Mouse (Mus musculus) stomach, embryonic 16.5 days (tissue): ENCODE data around the gene Parp1. TPM values are rescaled to one million over a fixed set of nuclear protein-coding genes. Genes with fewer than 3 reads are reported as not detected.

ENCODE experiments used
- ATAC-seq: fragments of 200-750 bp; cut with Nextera tagmentation; 2 replicates; pipeline ENCODE4 v1.8.0; 2017; ENCODE audit warnings: moderate number of reproducible peaks, moderate TSS enrichment; ENCODE audit not compliant: insufficient read depth, low FRiP score
- H3K27ac ChIP-seq: fragments of 300-500 bp; sonication (generic); 2 replicates; pipeline ENCODE4 v1.5.1; 2014; ENCODE audit warnings: low read length
- H3K27me3 ChIP-seq: fragments of 300-500 bp; sonication (generic); 2 replicates; pipeline ENCODE4 v1.6.1; 2014; ENCODE audit warnings: low read length, control low read depth, mixed read lengths; ENCODE audit not compliant: control insufficient read depth, insufficient read depth
- H3K36me3 ChIP-seq: fragments of 300-500 bp; sonication (generic); 2 replicates; pipeline ENCODE4 v1.6.1; 2014; ENCODE audit warnings: low read length; ENCODE audit not compliant: control insufficient read depth, insufficient read depth
- H3K4me1 ChIP-seq: fragments of 300-500 bp; sonication (generic); 2 replicates; pipeline ENCODE4 v1.6.1; 2014; ENCODE audit warnings: low read length, control low read depth, mixed read lengths; ENCODE audit not compliant: control insufficient read depth, insufficient read depth
- H3K4me2 ChIP-seq: fragments of 300-500 bp; sonication (generic); 2 replicates; pipeline ENCODE4 v1.6.1; 2014; ENCODE audit warnings: low read depth, low read length, mixed read lengths
- H3K4me3 ChIP-seq: fragments of 300-500 bp; sonication (generic); replicated peaks from 2 replicates; pipeline ENCODE4 v1.5.1; 2014; ENCODE audit warnings: mild to moderate bottlenecking, low read length
- H3K9ac ChIP-seq: fragments of 300-500 bp; sonication (generic); 2 replicates; pipeline ENCODE4 v1.6.1; 2014; ENCODE audit warnings: low read length
- H3K9me3 ChIP-seq: fragments of 300-500 bp; sonication (generic); replicated peaks from 2 replicates; pipeline ENCODE4 v1.6.1; 2016; ENCODE audit warnings: low read length, control low read depth; ENCODE audit not compliant: control insufficient read depth
- WGBS: fragments of 180-500 bp; shearing (Covaris S2); extraction: QIAGEN DNeasy Blood & Tissue Kit; methylation state at CpG from one replicate; pipeline ENCODE4 v1.1.7; 2014; 5-methylcytosine and 5-hydroxymethylcytosine counted together
- microRNA-seq: library from miRNA; unstranded; fragments of <30 nt; microRNA quantifications from one replicate; pipeline ENCODE4, GENCODE M21; 2016
- polyA plus RNA-seq: library from polyadenylated mRNA; unstranded; fragments of >200 nt; fragmentation: Nextera tagmentation; extraction: Ambion mirVana; gene quantifications from 2 replicates; pipeline ENCODE4 v1.2.1, GENCODE M21; 2015

The Parp1 gene
- polyA plus RNA-seq, 1 experiment from 2014 or later, result 105 TPM

DNA sequence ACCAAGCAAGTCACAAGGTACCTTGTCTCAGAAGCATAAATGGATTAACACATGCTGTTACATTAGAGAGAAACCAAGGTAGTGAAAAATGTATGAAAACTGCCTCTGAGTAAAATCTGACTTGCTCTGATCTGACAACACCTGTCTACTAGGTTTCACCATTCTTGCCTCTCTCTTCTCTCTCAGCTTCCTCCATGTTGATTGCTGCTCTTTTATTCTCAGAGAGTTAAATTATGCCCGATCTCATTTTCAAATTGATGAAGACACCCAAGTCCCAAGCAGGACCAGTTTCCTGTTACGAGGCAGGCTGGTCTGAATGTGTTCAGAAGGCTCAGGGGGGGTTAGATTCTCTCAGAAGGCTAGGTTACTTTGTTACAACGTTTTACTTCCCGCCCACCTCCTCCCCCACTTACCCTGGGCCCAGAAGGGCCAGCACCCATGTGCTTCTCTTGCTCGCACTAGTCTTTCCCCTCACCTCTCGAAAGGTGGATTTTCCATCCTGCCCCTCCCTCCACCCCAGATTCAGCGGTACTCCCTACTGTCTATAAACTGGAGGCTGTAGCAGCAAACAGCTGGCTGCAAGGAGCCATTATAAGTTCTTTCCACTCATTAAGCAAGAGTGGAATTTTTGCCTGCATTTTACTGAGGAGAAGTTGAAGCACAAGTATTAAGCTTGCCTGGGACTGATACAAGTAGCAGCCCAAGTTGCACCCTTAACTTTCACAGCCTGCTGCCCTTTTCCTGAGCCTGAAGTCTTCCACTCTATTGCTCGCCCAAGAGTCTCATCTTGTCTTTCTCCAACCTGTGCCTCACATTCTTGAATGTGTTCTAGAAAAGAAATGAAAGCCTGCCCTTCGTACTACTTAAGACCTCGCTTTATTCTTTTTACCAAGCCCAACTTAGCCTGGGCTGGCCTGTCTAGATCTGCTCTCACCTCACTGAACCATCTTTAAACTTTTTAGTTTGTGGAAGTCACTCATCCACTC lies 71.0 kb downstream of the Parp1 start:
- H3K27me3 ChIP-seq, result no peaks in the 10 kb centered on the region
- peaks cover 19% of the 10 kb centered on the region for H3K4me1 ChIP-seq
- peak overlapping the region; percentile 90; the same call in 1 of the 2 replicates for H3K27ac ChIP-seq
- peaks cover 4% of the 10 kb centered on the region; the same call in 1 of the 2 replicates for H3K36me3 ChIP-seq
- ATAC-seq, result no peak
- H3K4me3 ChIP-seq, result peak overlapping the region; percentile 83
- H3K4me2 ChIP-seq, result peak overlapping the region; percentile 84
- 52% methylated on average over 10 of the region's 10 CpGs for WGBS
- H3K9me3 ChIP-seq, result no peaks in the 10 kb centered on the region
- peak overlapping the region; percentile 94 for H3K9ac ChIP-seq

DNA sequence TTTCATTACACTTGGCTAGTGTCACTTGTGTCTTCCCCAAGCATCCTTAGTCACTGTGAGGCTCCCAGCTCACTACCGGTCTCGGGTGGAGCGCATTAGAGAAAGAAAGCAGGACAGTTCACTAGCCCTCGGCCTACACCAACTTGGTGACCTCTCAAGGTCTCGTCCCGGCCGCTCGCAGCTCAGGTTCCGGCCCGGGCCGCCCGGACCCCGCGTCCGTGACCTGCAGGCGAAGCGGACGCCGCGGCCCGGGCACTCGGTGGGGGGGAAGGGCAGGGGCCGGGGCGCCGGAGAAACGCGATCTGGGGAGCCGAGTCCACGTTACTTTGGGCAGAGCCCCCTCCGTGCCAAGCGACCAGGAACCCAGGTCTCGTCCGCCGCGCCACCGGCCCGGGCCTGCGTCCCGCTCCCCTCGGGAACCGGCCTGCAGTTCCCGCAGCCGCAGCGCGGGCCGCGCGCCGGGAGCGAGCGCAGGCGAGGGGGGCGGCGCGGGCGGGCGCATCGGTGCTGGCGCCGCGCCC lies 71.9 kb downstream of the Parp1 start:
- H3K4me3 ChIP-seq, result peak overlapping the region; percentile 83
- peak; percentile 9 for ATAC-seq

DNA sequence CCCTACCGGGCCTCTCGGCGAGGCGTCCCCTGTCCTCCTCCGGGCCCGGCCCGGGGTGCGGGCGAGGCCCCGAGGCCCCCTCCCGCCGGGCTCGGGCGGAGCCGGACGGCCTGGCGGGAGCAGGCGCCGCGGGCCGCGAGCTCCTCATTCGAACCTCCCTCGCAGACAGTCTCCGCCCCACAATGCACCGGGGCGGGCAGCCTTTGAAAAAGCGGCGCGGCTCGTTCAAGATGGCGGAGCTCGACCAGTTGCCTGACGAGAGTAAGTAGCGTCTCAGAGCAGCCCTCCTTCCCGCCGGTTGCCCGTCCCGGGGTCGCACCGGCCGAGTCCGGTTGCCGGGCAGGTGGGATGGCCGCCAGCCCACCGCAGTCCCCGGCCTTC lies 72.4 kb downstream of the Parp1 start, which contains the start of gene Lin9:
TSS of gene Lin9 (plus strand) at position 14 of the 381 bp plus-strand sequence.
- peak within 1 kb of the TSS; percentile 94 for H3K9ac ChIP-seq
- H3K4me2 ChIP-seq, result peak within 1 kb of the TSS; percentile 86
- H3K27ac ChIP-seq, result peak within 1 kb of the TSS; percentile 90
- WGBS, result under 1% methylated on average over 47 of the region's 47 CpGs
- peaks cover 19% of the 10 kb centered on the region for H3K4me1 ChIP-seq
- ATAC-seq, result peak; percentile 94
- H3K36me3 ChIP-seq, result peaks cover 4% of the 10 kb centered on the region; the same call in 1 of the 2 replicates
- peak within 1 kb of the TSS; percentile 83 for H3K4me3 ChIP-seq
- H3K27me3 ChIP-seq, result no peaks in the 10 kb centered on the region
- no peaks in the 10 kb centered on the region for H3K9me3 ChIP-seq

More for the DNA sequence above, 71.9 kb downstream of the Parp1 start:
- Histone ChIP-seq H3K36me3 (peaks cover 4% of the 10 kb centered on the region; the same call in 1 of the 2 replicates), H3K27ac (peak overlapping the region; percentile 90), H3K9me3 (no peaks in the 10 kb centered on the region), H3K4me1 (peaks cover 19% of the 10 kb centered on the region), H3K27me3 (no peaks in the 10 kb centered on the region), H3K9ac (peak overlapping the region; percentile 94), H3K4me2 (peak overlapping the region; percentile 84)
- WGBS, result under 1% methylated on average over 59 of the region's 61 CpGs

DNA sequence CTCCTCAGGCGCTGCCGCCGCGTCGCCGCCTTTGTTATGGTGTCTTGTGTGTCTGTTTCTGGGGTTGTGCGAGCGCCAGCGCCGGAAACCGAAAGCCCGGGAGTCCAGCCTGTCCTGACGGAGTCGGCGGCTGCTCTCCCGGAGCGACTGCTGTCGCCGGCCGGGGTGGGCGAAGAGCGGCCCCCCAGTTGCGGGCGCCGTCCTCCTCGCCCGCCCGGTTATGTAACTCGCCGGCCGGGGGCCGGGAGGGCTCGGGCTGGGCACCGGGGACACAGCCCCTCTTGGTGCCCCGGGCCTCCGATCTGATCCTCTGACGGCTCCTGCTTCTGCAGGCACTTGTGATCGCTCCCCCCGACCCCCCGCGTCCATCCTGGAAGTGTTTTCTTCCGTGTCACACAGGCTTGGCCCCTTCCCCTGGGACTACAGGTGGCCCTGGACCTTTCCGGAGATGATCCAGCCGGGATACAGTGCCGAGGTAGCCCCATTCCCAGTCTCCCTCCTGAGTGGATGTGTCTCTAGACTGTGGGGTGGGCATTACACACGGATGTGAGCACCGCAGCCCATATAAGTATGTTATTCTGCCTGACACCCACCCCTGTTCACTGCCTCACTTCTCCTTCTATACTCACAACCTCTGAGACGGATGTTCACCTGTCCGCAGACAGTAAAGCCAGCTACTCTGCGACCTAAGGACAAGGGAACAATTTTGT lies 72.9 kb downstream of the Parp1 start:
- Histone ChIP-seq H3K4me3 (peak overlapping the region; percentile 83), H3K36me3 (peaks cover 4% of the 10 kb centered on the region; the same call in 1 of the 2 replicates), H3K4me1 (peaks cover 19% of the 10 kb centered on the region), H3K27me3 (no peaks in the 10 kb centered on the region), H3K4me2 (peak overlapping the region; percentile 86), H3K9me3 (no peaks in the 10 kb centered on the region), H3K9ac (peak overlapping the region; percentile 94), H3K27ac (peak overlapping the region; percentile 90)
- 2% methylated on average over 49 of the region's 50 CpGs for WGBS
- peak; percentile 65 for ATAC-seq

DNA sequence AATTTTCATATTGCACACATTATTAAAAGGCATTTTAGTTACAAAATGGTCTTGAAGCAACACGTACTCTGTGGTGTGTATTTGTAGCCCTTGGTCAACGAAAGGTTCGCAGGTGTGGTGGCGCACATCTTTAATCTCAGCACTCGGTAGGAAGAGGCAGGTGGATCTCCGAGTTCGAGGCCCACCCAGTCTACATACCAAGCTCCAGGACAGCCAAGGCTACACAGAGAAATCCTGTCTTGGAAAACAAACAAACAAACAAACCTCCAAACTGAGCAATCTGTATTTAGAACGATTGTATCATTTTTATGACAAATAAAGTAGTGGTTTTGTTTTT lies 73.5 kb downstream of the Parp1 start:
- WGBS, result 73% methylated on average over 8 of the region's 8 CpGs
- H3K27ac ChIP-seq, result no peak overlapping the region
- no peak for ATAC-seq

More for the DNA sequence above, 73.5 kb downstream of the Parp1 start:
- no peaks in the 10 kb centered on the region for H3K27me3 ChIP-seq
- H3K36me3 ChIP-seq, result peaks cover 4% of the 10 kb centered on the region; the same call in 1 of the 2 replicates
- H3K4me1 ChIP-seq, result peaks cover 19% of the 10 kb centered on the region
- H3K9ac ChIP-seq, result peak overlapping the region; percentile 94
- H3K4me3 ChIP-seq, result peak overlapping the region; percentile 83
- no peaks in the 10 kb centered on the region for H3K9me3 ChIP-seq
- peak overlapping the region; percentile 86 for H3K4me2 ChIP-seq

Small RNA genes within 50 kb of the gene (microRNA-seq; reads per million reads assigned to microRNA genes)
- not detected for gene Mir6904

Other genes starting within 250 kb of the Parp1 start
- gene Itpkb, start 238.4 kb upstream of the Parp1 start, polyA plus RNA-seq, result 6.0 and 7.2 TPM in 2 replicates
- gene Stum, start 85.4 kb upstream of the Parp1 start, polyA plus RNA-seq, result 1.1 and 1.5 TPM in 2 replicates
- gene Lin9, start 72.2 kb downstream of the Parp1 start, polyA plus RNA-seq, result 15.3 and 15.9 TPM in 2 replicates
- not detected in 2 replicates for gene Mixl1, start 128.1 kb downstream of the Parp1 start, polyA plus RNA-seq
- 19.2 and 21.0 TPM in 2 replicates for gene Acbd3, start 157.1 kb downstream of the Parp1 start, polyA plus RNA-seq
- gene H3f3a, start 245.0 kb downstream of the Parp1 start, polyA plus RNA-seq, result 1,948 and 2,131 TPM in 2 replicates